Mouse (Mus musculus): ENCODE results near the gene Accs.

The Accs gene

DNA sequence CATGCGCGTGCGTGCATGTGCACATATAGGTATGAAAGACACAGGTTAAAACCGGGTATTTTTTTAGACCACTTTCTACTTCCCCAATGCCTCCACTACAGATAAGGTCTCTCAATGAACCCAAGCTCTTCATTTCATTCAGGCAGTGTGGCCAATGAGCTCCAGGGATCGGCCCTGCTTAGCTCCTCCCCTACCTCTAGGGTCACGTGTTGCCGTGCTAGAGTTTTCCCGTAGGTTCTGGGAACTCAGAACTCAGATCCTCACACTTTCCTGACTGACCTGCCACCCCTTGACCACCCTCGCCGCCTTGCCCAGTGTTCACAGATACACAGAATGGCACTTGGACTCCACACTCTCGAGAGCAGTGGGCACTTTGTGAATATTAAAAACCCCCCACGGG is 9.1 kb upstream of the Accs start:
- DNase-seq (ENCODE audit: low spot score): no peak

- DNase-seq (ENCODE audit: low spot score): no peak
Measured at GRCm38 (mm10) chr2:93851303-93851702, 1.6 kb upstream of the Accs start.

GRCm38 (mm10) chr2:93850317-93850944 is 688 bp upstream of the Accs start:
- no peak for DNase-seq (ENCODE audit: low spot score)

GRCm38 (mm10) chr2:93841349-93841748 is 8.4 kb downstream of the Accs start:
- DNase-seq (ENCODE audit: low spot score): no peak

GRCm38 (mm10) chr2:93840109-93840508 is 9.6 kb downstream of the Accs start:
- no peak for DNase-seq (ENCODE audit: low spot score)

DNA sequence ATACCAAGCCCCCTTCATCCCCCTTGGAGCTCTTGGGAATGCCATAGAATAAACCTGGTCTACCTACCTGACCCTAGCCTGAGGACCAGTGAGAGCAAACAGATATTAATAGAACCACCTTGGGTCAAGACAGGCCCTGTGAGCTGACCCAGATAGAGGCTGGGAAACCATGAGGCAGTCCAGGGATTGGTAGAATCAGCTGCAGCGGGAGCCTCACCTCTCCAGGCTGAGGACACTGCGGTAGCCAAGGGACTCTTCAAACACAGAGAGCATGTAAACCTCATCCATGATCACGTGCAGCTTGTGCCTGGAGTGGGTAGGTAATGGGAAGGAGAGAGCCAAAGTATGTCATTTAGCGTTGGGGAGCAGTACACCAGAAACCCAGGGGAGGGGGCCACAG is 10.8 kb downstream of the Accs start:
- DNase-seq (ENCODE audit: low spot score): no peak

DNA sequence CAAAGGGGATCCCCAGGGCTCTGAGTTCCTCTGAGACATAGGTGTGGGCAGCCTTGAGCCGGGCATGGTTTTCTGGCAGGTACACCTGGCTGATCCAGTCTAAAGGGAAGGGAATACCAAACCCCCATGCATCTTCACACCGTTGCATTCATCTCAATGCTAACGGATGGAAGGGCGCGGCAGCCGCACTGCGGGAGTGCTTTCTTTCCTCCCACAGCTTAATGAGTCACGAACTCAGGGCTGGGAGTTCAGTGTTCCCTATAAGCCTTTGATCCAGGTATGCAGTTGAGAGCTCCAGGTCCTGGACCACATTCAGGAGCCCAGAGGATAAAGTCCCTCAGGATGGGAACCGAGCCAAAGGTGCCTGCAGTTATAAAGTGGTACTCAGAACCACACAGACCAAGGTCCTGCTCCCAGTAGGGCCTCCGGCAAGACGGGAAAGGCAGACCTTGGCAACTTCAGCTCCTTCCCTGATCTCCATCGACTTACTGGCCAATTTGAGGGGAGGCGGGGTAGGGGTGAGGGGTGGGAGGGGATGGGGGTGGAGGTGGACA is 13.4 kb downstream of the Accs start:
- no peak for DNase-seq (ENCODE audit: low spot score)

DNA sequence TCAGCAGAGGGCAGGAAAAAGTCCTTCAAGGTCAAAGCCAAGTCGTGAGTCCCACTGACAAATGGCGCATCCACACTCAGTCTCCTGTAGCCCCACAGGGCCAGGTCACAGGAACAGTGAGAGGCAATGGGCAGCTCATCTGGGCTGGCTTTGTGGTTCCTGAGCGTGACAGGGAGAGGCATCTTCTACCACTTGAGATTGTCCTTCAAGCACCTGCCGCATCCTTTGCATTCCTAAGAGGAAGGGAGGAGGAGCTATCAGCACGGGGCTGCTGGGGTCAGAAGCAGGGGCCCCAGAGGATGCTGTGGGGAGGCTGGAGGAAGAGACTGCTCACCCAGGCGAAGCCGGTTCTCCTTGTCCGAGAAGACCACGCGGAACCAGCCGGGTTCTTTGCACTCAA is 14.1 kb downstream of the Accs start:
- DNase-seq (ENCODE audit: low spot score): no peak

DNA sequence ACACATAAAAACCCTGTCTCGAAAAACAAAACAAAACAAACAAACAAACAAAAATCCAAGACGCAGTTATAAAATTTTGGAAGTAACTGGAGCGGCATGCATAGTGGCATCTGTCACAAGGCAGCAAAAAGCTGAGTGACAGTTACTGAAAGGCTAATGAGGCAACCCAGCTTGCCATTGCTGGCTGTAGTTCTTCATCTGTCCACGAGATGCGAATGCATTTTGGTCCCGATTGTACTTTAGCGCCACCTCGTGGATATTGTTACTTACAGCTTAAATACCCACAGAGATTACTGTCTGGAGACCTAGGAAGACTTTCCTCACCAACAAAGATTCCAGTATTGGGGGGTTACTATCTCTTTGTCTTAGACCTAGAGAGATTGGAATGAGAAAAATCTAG is 26.2 kb downstream of the Accs start:
- peak; percentile 32 for DNase-seq (ENCODE audit: low spot score)

DNA sequence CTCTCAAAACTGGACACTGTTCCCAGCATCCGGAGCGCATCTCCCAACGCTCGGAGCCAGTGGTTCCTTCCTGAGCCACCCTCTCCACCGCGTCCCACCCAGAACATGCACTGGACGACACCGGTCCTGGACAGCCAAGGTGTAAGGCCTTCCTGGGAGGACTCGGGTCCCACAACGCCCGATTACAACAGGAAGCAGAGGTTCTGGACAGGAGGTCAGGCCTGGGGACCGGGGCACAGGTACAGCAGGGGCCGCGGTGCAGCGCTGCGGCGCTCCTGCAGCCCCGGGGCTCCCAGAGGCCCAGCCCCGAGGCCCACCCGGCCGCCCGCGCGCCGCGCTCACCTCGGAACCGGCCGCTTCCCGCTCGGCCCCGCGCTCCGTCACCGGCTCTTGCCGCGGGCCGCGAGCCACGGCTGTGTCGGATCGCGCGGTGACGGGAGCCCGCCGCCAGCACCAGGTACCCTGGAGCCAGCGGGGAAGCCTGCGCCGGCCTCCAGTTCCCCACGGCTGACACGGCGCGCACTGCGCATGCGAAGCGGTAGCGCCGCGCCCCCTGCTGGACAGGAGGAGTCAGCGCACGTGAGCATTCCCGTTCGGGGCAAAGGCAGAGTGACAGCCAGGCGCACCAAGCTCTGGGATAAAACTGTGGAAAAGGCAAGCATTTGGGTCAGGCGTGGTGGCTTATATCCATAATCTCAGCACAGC is 27.5 kb downstream of the Accs start, which contains the start of gene Ext2:
TSS of gene Ext2 (minus strand) at position 524 of the 705 bp plus-strand sequence.
- peak; percentile 70 for DNase-seq (ENCODE audit: low spot score)

- DNase-seq (ENCODE audit: low spot score): no peak
Measured at GRCm38 (mm10) chr2:93817791-93818190, 32.0 kb downstream of the Accs start.

DNA sequence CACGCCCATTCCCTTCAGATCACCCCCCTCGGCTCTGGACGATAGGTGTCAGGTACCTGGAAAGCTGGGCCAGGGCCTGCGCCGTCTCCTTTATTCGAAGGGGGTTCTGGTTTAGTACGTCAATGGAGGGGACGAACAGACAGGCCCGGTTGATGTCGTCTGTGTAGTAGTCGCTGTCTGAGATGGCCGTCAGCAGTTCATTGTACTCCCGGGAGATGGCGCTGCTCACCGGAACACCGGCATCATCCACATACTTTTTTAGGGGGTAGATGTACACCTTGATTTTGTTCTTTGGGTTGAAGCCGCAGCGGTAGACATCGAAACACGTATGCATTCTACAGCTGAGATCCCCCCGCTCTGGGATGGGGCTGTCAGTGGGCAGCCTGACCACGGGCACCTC is 36.4 kb downstream of the Accs start:
- no peak for DNase-seq (ENCODE audit: low spot score)

DNA sequence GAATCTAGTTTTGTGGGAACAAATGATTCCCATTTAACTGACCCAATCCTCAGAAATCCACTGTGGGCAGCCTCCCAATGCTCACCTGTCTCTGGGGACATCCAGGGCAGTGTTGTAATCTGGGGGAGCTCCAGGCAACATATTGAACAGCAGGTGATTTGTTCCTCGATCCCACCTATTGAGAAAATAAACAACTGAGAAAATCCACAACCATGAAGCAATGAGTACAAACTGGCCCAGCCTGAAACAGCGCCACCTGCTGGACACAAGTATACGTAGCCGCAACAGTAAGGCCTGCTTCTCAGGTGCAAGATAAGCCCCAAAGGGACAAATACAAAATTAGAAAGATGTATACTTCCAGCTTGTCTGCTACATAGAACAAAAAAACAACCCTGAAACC is 37.9 kb downstream of the Accs start:
- DNase-seq (ENCODE audit: low spot score): no peak

DNA sequence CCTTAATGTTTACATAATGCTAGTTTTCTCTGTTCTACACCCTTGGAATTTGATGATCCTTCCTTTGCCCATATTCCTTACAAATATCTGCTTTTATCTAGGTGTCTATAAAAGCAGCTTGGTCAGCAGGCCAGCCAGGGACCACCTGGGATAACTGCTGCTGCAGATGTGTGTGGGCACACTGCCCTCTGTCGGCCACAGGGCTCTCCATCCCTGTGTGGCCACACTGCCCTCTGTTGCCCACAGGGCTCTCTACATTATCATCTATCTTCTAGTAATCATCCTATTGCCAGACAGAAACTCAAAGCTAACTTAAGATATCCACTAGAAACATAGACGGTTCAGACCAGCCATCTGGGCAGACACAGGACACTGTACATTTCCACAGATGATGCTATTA is 39.8 kb downstream of the Accs start:
- DNase-seq (ENCODE audit: low spot score): no peak

DNA sequence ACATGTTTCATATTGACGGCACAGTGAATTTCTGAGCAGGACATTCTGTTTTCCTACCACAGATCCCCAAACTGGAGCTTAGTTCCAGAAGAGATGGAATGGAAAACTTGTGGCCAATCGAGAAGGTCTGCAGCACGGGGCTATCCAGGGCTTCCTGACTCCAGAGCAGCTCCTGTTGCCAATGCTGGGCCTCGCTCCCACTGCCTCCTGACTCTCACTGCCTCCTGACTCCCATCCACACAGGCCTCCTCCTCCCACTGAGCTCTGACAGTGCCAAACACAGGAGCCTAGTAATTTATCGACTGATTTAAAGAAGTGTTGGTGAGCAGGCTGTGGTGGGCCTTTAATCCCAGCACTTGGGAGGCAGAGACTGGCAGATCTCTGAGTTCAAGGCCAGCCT is 41.7 kb downstream of the Accs start:
- DNase-seq (ENCODE audit: low spot score): no peak

- no peak for DNase-seq (ENCODE audit: low spot score)
Measured at GRCm38 (mm10) chr2:93807440-93807839, 42.3 kb downstream of the Accs start.

- DNase-seq (ENCODE audit: low spot score): no peak
Measured at GRCm38 (mm10) chr2:93806487-93807201, 43.1 kb downstream of the Accs start.

DNA sequence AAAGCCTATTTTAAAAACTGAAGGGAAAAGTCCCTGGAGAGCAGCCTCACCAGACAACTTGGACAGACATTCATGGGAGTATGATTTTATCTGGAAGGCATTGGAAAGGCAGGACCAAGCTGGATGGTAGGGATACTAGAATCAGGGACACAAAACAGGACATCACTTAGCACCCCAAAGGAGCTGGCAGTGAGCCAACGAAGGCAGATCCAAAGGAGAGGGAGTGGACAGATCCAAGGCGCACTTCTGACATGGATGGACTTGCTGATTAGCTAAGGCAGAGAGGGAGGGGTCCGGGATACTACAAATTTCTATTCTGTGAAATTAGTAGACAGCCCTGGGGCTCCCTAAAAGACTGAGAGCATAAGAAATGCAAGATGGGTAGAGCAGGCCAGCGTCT is 44.2 kb downstream of the Accs start:
- no peak for DNase-seq (ENCODE audit: low spot score)

DNA sequence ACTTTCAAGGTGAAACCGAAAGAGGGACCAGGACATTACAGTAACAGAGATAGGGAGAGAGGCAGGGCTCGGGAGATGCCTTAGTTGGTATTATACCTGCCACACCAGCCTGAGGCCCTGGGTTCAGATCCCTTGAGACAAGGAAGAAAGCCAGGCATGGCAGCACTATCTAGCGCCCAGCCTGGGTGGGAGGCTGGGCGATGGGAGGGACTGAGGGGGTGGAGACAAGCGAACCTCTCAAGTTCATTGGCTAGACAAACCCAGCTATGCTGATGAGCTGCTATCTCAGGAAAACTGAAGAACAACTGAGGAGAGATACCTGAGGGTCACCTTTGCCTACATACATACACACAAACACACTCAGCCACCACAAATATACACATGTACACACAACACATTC is 44.7 kb downstream of the Accs start:
- DNase-seq (ENCODE audit: low spot score): no peak

GRCm38 (mm10) chr2:93802947-93803346 is 46.8 kb downstream of the Accs start:
- no peak for DNase-seq (ENCODE audit: low spot score)

- no peak for DNase-seq (ENCODE audit: low spot score)
Measured at GRCm38 (mm10) chr2:93801097-93801496, 48.6 kb downstream of the Accs start.

DNA sequence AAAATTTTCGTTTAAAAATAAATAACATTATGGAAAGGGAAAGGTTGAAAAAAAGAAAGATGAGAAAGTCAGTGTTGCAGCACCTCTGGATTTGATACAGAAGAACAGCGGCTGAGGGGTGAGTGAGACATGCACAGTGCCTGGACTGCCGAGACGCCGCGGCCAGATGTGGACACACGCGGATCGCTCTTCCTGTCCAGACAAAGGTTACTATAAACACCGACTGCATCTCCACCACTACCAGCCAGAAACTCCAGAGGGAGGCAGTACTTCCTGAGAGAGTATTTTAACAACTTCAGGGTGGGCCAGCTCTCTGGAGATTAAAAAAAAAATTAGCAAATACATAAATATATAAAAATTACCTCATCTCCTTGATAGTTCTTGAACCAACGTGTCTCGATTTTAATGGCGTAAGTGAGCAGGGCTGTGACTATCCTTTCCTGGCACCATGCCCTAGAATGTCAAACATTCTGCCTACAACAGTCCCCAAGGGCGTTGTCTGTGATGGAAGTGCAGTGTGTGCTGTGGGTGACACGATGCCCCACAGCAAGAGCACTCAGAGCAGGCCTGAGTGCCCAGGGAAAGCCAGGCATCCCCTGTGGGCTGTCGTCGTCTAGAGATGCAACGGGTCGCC is 52.5 kb downstream of the Accs start:
- no peak for DNase-seq (ENCODE audit: low spot score)

DNA sequence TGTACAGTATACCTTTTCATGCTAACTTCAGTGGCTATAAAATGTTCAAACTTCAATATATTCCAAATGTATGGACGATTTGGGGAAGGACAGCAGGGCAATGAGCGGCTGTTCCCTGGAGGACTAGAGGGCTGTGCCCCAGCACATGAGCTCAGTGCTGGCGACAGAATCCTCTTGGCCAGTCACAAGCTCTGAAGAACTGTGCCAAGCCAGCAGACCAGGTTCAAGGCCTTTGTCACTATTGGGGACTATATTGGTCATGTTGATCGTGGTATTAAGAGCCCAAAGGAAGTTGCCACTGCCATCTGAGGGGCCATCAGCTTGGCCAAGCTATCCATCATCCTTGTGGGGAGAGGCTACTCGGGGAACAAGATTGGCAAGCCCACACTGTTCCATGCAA is 55.4 kb downstream of the Accs start:
- DNase-seq (ENCODE audit: low spot score): no peak

All from ovary, adult 18-20 months (tissue).